Mouse (Mus musculus): ENCODE measurements around the gene Rab3d. TPM values are rescaled to one million over a fixed set of nuclear protein-coding genes. Genes with fewer than 3 reads are reported as not detected.

Gene Rab3d
- total RNA-seq (2021): 36.3 and 71.9 TPM in 2 replicates
- long read RNA-seq, transcript Rab3d-201 (5 exons, 3,835 nt): major isoform, 65 of 87 reads
- long read RNA-seq, partial matches to known transcripts: 0 of 87 reads
- long read RNA-seq, other reads (novel, unspliced or antisense): 22 of 87 reads

DNA sequence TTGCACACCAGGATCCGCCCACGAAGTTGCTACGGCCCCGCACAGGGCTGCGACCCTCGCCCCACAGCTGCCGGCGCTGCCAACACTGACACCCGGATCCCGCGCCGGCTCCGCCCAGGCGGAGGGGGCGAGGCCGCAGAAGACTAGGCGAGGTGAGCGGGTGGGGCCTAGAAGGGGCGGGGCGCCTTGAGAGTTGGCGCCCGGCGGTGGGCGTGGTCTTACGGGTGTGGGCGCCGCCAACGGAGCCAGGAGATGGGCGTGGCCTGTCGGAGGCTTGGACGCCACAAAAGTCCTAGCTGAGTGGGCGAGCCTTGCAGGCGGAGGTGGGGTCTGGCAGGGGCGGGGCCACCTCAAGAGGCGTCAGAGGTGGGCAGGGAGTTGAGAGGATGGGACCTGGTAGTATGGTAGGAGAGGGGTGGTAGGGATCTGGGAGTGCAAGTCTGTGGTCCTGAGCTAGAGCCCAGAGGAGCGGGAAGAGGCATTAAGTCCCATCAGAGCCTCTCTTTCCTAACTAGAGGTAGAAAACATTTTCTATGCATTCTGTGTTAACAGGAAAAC, at the start of gene Rab3d:
TSS of gene Rab3d (minus strand) at position 158 of the 558 bp plus-strand sequence.
- peak; percentile 96 for DNase-seq

- DNase-seq: peak; percentile 41
These were observed 45.4 kb upstream of the Rab3d start, which contains the start of gene Epor for GRCm38 (mm10) chr9:21963417-21963816. Epor (minus strand) TSS chr9:21963506.

DNA sequence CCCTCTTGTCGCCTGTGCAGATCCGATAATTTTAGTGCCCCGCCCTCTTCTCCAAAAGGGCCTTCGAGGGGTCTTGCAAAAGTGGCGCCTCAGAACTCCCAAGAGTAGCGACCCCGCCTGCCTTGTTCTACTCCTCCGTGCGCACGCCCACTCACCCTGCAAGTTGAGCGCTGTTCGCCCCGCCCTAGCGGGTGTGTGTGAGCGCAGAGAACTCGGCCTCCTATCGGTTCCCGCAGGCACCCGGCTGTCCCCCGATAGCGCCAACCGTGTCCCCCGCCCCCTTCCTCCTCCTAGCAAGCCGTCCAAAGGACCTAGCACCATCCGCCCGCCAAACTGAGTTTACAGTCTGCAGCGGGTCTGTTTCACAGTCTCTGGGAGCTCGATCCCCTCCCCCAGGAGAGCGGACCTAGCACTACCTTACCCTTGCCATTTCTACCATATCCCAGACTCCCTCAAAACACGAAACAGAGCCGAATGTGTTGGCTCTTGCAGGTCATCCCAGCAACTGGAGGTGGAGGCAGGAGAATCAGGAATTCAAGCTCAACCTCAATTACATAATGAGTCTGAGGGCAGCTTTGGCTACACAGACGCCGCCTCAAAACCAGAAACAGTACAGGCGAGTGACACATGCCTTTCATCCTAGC, 44.5 kb upstream of the Rab3d start:
- peak; percentile 59 for DNase-seq

DNA sequence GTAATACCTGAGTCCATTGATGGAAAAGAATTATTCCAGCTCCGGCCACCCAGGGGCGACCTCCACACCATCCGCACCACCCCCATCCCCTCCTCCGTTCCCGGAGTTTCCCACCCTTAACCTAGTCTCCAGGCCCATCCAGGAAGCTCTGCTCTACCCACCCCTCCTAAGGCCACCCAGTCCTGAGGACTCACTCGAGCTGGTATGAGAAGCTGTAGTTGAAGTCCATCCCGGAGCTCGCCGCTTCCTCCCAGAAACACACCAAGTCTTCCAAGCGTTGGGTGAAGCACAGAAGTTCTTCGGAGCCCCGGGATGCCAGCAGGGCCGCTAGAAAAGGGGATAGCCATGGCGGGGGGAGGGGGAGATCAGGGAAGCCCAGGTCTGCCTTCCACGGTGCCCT, 44.0 kb upstream of the Rab3d start:
- DNase-seq: no peak

- no peak for DNase-seq
These were observed 43.5 kb upstream of the Rab3d start for GRCm38 (mm10) chr9:21961366-21961980.

- peak; percentile 31 for DNase-seq
These were observed 42.7 kb upstream of the Rab3d start for GRCm38 (mm10) chr9:21960558-21961208.

GRCm38 (mm10) chr9:21960135-21960534, 42.1 kb upstream of the Rab3d start:
- no peak for DNase-seq

GRCm38 (mm10) chr9:21959244-21959643, 41.3 kb upstream of the Rab3d start:
- no peak for DNase-seq

DNA sequence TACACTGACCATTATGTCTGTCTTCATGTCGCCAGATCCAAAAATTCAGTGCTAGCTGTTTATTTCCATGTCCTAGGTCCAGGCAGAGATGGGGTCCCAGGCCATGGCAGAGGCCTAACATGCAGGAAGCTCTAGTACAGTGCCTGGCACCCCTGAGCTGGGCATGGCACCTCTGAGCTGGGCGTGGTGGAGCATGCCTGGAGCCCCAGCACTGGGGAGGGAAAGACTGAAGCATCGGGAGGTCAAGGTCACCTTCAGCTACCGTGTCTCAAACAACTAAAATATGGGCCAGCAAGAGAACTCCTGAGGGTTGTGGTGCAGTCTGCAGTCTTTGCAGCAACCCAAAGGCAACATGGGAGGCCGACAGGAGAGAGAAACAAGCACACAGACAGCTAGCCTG, 40.4 kb upstream of the Rab3d start:
- DNase-seq: no peak

DNA sequence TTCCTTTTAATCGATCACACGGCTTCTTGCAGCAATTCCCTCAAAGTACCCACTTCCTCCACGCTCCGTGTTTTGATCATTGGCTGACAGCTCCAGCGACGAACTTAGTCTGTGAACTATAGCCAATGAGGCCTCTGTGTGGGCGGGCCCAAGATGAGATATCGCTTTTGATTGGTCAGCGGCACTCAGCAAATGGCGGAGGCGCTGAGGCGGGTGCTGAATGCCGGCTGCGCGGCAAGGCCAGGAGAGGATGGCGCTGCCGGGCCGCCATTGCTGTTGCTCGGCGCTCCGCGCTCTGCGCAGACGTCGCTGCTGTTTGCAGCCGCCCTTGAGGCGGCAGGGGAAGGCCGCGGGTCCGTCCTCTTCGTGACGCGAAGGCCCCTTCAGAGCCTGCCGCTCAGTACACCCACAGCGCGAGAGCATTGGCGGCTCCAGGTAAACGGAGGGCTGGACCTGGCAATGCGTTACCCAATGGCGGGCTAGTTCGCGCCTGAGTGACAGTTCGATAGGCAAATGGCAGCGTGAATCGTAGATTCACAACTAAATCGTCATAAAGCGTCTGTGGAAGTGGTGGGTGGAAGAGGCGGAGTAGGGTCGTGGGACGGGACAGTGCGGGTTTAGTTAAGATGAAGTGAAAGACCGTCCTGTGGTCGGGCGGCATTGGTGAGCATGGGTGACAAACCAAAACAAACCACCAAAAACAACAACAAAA, 37.7 kb upstream of the Rab3d start, which contains the start of gene Swsap1:
TSS of gene Swsap1 (plus strand) at position 186 of the 712 bp plus-strand sequence.
- DNase-seq: peak; percentile 95

DNA sequence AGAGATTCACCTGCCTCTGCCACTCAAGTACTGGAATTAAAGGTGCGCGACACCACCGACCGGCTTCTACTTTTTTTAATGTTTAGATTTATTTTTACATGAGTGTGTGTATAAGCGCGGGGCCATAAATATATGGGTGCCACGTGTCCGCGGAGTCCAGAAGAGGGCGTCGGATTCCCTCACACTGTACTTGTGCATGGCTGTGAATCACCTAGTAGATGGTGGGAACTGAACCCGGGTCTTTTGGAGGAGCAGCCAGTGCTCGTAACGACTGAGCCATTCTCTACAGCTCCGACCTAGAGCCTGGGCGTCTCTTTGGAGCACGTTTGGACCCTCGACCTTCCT, 37.2 kb upstream of the Rab3d start:
- DNase-seq: no peak

- DNase-seq: no peak
These were observed 36.6 kb upstream of the Rab3d start for GRCm38 (mm10) chr9:21954635-21955034.

DNA sequence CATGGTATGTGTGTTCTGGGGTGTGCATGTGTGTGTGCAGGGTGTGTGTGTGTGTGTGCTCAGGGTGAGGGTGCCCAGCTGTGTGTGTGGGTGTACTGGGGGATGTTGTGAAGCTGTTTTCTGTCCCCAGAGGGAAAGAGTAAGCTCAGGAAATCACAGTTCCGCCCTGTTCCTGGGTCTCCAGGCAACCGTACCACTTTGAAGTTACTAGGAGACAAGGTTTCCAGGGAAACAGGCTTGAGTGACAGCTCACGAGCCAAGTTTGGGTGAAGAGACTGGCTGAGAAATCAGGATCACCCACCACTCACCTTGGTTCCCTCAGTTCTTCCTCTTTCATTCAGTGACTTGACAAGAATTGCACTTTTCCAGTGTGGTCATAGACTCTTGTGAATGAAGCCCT, 35.6 kb upstream of the Rab3d start:
- DNase-seq: no peak

GRCm38 (mm10) chr9:21951977-21952376, 34.0 kb upstream of the Rab3d start:
- DNase-seq: no peak

DNA sequence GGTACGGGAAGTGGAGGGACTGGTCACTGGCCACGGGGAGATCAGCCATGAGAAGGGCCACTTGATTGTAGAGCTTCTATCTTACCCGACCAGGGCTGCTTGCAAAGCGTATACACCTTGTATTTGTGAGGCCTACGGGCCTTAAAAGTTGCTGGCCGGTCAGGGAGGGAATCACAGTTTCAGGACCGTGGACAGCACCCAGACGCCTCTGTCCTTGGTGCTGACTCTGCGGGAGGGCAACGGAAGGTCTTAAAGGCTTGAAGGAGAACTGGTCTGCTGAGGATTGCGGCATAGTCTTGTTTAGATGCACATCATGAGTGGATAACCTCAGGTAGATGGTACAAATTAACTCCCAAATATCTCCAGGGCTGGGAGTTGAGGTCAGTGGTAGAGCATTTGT, 32.3 kb upstream of the Rab3d start:
- peak; percentile 76 for DNase-seq

- DNase-seq: no peak
These were observed 30.8 kb upstream of the Rab3d start for GRCm38 (mm10) chr9:21948790-21949189.

GRCm38 (mm10) chr9:21948146-21948545, 30.2 kb upstream of the Rab3d start:
- no peak for DNase-seq

DNA sequence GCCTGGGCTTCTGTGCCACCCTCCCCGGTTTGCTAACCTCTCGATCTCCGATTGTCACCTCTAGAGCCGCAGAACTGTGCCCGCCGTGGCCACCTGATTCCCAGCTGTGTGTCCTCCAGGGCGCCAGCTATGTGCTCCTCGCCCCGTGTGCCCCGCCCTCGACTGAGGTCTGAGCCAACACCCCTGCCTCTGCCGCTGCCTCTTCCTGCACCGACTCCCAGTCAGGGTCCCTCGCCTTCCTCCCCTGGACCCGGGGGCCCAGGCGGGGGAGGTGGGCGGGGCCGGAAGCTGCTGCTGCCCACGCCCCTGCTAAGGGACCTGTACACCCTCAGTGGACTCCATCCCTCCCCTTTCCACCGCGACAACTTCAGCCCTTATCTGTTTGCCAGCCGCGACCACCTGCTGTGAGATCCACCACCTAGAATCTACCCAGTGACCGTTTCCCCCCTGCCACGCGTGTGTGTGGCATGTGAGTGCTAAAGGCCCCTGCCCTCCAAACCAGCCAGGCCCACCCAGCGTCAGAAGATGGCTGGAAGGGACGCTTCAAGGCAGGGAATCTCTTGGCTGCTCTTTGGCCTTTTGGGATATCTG, 29.6 kb upstream of the Rab3d start:
- no peak for DNase-seq

GRCm38 (mm10) chr9:21944267-21944666, 26.3 kb upstream of the Rab3d start:
- DNase-seq: peak; percentile 31

DNA sequence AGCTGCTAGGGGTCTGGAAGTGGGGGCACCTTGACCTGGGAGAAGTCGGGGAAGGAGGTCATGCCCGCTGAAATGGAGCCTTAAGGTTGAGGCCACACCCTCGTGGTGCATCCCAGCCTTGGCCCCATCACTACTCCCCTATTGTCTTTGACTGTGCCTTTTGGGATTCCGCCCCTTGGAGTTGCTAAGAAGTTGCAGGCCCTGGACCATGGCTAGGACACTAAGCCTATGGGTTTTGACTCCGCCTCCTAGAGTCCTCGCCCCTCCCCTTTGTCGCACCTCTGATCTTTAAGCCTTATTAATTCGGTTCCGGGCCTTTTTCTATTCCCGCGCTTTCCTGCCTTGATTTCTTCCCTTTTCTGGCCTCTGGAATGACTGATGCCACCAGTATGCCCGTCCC, 25.6 kb upstream of the Rab3d start:
- no peak for DNase-seq

GRCm38 (mm10) chr9:21943046-21943445, 25.1 kb upstream of the Rab3d start:
- DNase-seq: no peak
